ENCODE assay signal across 8 mouse cellular contexts in genomic region chr13:94122703-94123592, GRCm38 (mm10).
DNase-seq lines count a peak whose midpoint lies in the region; ATAC-seq lines count a peak whose summit lies in the region.
"Had no signal": no experiment of that assay in that cellular context is flagged by ENCODE, and none has a peak within 500 bp of the region (broad histone marks: within the 10 kb centered on the region; RNA-seq: fewer than 3 reads in every experiment).

No protein-coding gene starts in this region.

- DNase-seq in left cerebral cortex, postnatal 4 days: peak; percentile 33
- no peak for DNase-seq in left cerebral cortex, postnatal 10 days (ENCODE audit: extremely low spot score in 1 of 2, low spot score in 2 of 2)
- peak; percentile 67 to 72 for DNase-seq in cerebellum, postnatal 14 days
- peak; percentile 63 for DNase-seq in gastrocnemius, postnatal 25 days
- DNase-seq in right cerebral cortex, adult 2 months (ENCODE audit: low spot score in 2 of 2): no peak
- DNase-seq: adrenal gland, postnatal 36 days had no signal

- peak; percentile 62 for ATAC-seq in megakaryocyte, adult 5-6 weeks (ENCODE audit: poor library complexity, severe bottlenecking)
- ATAC-seq in erythroid progenitor cell, adult 5-6 weeks (replicated peaks; ENCODE audit: low FRiP score, poor library complexity, severe bottlenecking): no peak

- intact Hi-C loops in left cerebral cortex, postnatal 4 days (cut with DNase I): no loop called here
- intact Hi-C loops in left cerebral cortex, postnatal 10 days (cut with DNase I): no loop called here

Comparison
In these comparisons a context has a peak if more than half of its experiments do, and no peak if none do; other contexts are left out.
1. DNase-seq: peak in left cerebral cortex, postnatal 4 days (single experiment), cerebellum, postnatal 14 days (2 of 2) and gastrocnemius, postnatal 25 days (single experiment); none in left cerebral cortex, postnatal 10 days (0 of 2) and right cerebral cortex, adult 2 months (0 of 2).